Mouse (Mus musculus) layer of hippocampus, adult 8-10 months (tissue): ENCODE results near the gene Hnrnpc. TPM values are rescaled to one million over a fixed set of nuclear protein-coding genes. Genes with fewer than 3 reads are reported as not detected.

Experiments
- DNase-seq, 2 experiments: peaks; one replicate each; pipeline ENCODE4 v3.0.0; 2022; ENCODE audit warnings: low spot score in 2 of 2
- total RNA-seq, 4 experiments: library from RNA; stranded (reverse); gene quantifications; 2 replicates each; pipeline ENCODE4 v1.2.4; 2022

Gene Hnrnpc
- total RNA-seq, 4 experiments from 2014 or later = 197 to 271 (median 244) TPM

GRCm38 (mm10) chr14:52035926-52036325, 67.9 kb downstream of the Hnrnpc start:
- DNase-seq = no peak

- DNase-seq = no peak
These were observed 77.5 kb downstream of the Hnrnpc start for GRCm38 (mm10) chr14:52026342-52026741.

GRCm38 (mm10) chr14:52024133-52024532, 79.7 kb downstream of the Hnrnpc start:
- no peak for DNase-seq

Other genes starting within 250 kb of the Hnrnpc start
- gene Mettl17, start 219.2 kb downstream of the Hnrnpc start, total RNA-seq = 10 to 100 TPM; 29.8 to 51.3 (median 38.8) TPM
- 10 to 100 TPM in 2 of 4 experiments, 1 to 10 TPM in 2; 4.8 to 13.0 (median 8.7) TPM for gene Slc39a2, start 211.1 kb downstream of the Hnrnpc start, total RNA-seq
- 100 to 1,000 TPM; 843 to 941 (median 912) TPM for gene Ndrg2, start 189.9 kb downstream of the Hnrnpc start, total RNA-seq
- not detected for gene Tppp2, start 185.6 kb downstream of the Hnrnpc start, total RNA-seq
- gene Rnase13, start 181.3 kb downstream of the Hnrnpc start, total RNA-seq = not detected
- gene Arhgef40, start 119.3 kb downstream of the Hnrnpc start, total RNA-seq = 10 to 100 TPM; 30.3 to 40.9 (median 34.5) TPM
- gene Tmem253, start 88.4 kb downstream of the Hnrnpc start, total RNA-seq = 1 to 10 TPM in 2 of 4 experiments, under 1 TPM in 2; 0.74 to 1.7 (median 0.91) TPM
- gene Zfp219, start 83.3 kb downstream of the Hnrnpc start, total RNA-seq = 10 to 100 TPM; 45.7 to 46.6 (median 45.8) TPM
- gene Olfr221, start 61.6 kb downstream of the Hnrnpc start, total RNA-seq = not detected
- 1 to 10 TPM; 1.3 to 3.4 (median 1.7) TPM for gene Rpgrip1, start 6.7 kb upstream of the Hnrnpc start, total RNA-seq
- 10 to 100 TPM; 50.4 to 56.5 (median 55.9) TPM for gene Supt16, start 93.4 kb upstream of the Hnrnpc start, total RNA-seq
- 100 to 1,000 TPM in 3 of 4 experiments, 10 to 100 TPM in 1; 94.4 to 117 (median 110) TPM for gene Chd8, start 153.8 kb upstream of the Hnrnpc start, total RNA-seq
- 10 to 100 TPM; 58.5 to 76.8 (median 70.4) TPM for gene Tox4, start 175.1 kb upstream of the Hnrnpc start, total RNA-seq
- gene Rab2b, start 175.5 kb upstream of the Hnrnpc start, total RNA-seq = 10 to 100 TPM; 33.2 to 41.8 (median 37.8) TPM
- 10 to 100 TPM; 35.5 to 54.7 (median 43.9) TPM for gene Mettl3, start 201.1 kb upstream of the Hnrnpc start, total RNA-seq
- 10 to 100 TPM; 44.9 to 46.8 (median 45.8) TPM for gene Sall2, start 224.7 kb upstream of the Hnrnpc start, total RNA-seq